Mouse (Mus musculus) lung, postnatal 0 days (tissue): ENCODE data around the gene Dst.

Source experiments
- CTCF ChIP-seq: IDR thresholded peaks from 2 replicates; pipeline ENCODE4 v1.5.1; 2016; ENCODE audit warnings: antibody characterized with exemption, mild to moderate bottlenecking
- EP300 ChIP-seq: IDR thresholded peaks from 2 replicates; pipeline ENCODE4 v1.6.1; 2016; ENCODE audit warnings: antibody characterized with exemption, mild to moderate bottlenecking, control low read depth

- TF ChIP-seq CTCF (peak; percentile 35; the same call in 1 of the 2 replicates), EP300 (no peak)
Measured at GRCm38 (mm10) chr1:33947838-33948237, 39.8 kb downstream of the Dst start.
